Mouse (Mus musculus): Measurements from ENCODE around the gene Coq10b.

DNA sequence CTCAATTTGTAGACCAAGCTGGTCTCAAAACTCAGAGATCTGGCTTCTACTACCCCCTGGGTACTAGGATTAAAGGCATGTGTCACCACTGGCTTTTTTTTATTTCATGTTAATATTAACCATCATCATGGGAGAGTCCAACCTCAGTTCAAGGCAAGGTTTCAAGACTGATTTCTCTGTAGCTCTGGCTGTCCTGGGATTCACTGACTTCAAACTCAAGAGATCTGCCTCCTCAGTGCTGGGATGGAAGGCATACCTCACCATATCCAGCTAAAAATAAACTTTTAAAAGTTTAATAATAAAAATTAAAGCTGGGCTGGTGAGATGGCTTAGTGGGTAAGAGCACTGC, 23.8 kb downstream of the Coq10b start:
- TF ChIP-seq MAFK (IDR thresholded peaks at IDR 0.05; ENCODE audit: insufficient read depth, low read depth, low read length), result no peak
- TF ChIP-seq HCFC1 (IDR thresholded peaks at IDR 0.05; ENCODE audit: borderline replicate concordance, insufficient read depth, low read length), result no peak
- no peak for TF ChIP-seq ZNF384 (IDR thresholded peaks at IDR 0.05; ENCODE audit: low read depth, low read length)
- no peak for TF ChIP-seq CHD2 (IDR thresholded peaks at IDR 0.05; ENCODE audit: low read depth, low read length)
- no peak for TF ChIP-seq ZC3H11A (IDR thresholded peaks at IDR 0.05; ENCODE audit: borderline replicate concordance, low read depth, low read length)
